Mouse (Mus musculus) cerebellum, adult 2 months (tissue): ENCODE measurements around the gene Fam19a5. TPM values are rescaled to one million over a fixed set of nuclear protein-coding genes. Genes with fewer than 3 reads are reported as not detected.
A peak's percentile ranks its signal among the peaks of the same experiment; 100 is the strongest.

Experiments used
- DNase-seq, 2 experiments: peaks; one replicate each; pipeline ENCODE4 v3.0.0; 2021
- H3K27ac ChIP-seq: fragments of 200-500 bp; 2 replicates; pipeline ENCODE4 v1.5.1; 2012; ENCODE audit warnings: low read length, control low read depth, inconsistent platforms; ENCODE audit not compliant: insufficient read depth
- H3K27me3 ChIP-seq: fragments of 200-500 bp; 2 replicates; pipeline ENCODE4 v1.6.1; 2012; ENCODE audit warnings: inconsistent platforms, mild to moderate bottlenecking, low read length, moderate library complexity; ENCODE audit not compliant: control insufficient read depth, insufficient read depth
- H3K4me1 ChIP-seq: fragments of 200-500 bp; 2 replicates; pipeline ENCODE4 v1.6.1; 2011; ENCODE audit warnings: low read length; ENCODE audit not compliant: control insufficient read depth, insufficient read depth
- H3K4me3 ChIP-seq: fragments of 200-500 bp; replicated peaks from 2 replicates; pipeline ENCODE3; 2011; ENCODE audit warnings: mild to moderate bottlenecking, low read depth, low read length, control low read depth; ENCODE audit not compliant: insufficient read depth
- CTCF ChIP-seq: fragments of 200-500 bp; IDR thresholded peaks from 2 replicates; pipeline ENCODE4 v1.5.1; 2011; ENCODE audit warnings: low read depth, mild to moderate bottlenecking, control low read depth, low read length, moderate library complexity, borderline replicate concordance; ENCODE audit not compliant: insufficient read depth
- POLR2A ChIP-seq: fragments of 200-500 bp; IDR thresholded peaks from 2 replicates; pipeline ENCODE4 v1.6.1; 2011; ENCODE audit warnings: low read length, control low read depth, borderline replicate concordance; ENCODE audit not compliant: insufficient read depth
- WGBS: fragments of 180-500 bp; shearing (Covaris S2); methylation state at CpG from one replicate; pipeline ENCODE4 v1.1.7; 2018; 5-methylcytosine and 5-hydroxymethylcytosine counted together
- polyA plus RNA-seq: library from polyadenylated mRNA; depleted of rRNA; stranded (reverse); fragments of >200 nt; gene quantifications from 2 replicates; pipeline ENCODE4 v1.2.3, GENCODE M21; 2012

Gene Fam19a5
- polyA plus RNA-seq, 1 experiment: 101 TPM

GRCm38 (mm10) chr15:87625236-87626023 is 81.3 kb downstream of the Fam19a5 start:
- Histone ChIP-seq H3K4me1 (peaks cover 35% of the 10 kb centered on the region), H3K4me3 (peak overlapping the region; percentile 59), H3K27me3 (no peaks in the 10 kb centered on the region), H3K27ac (peak overlapping the region; percentile 41; the same call in 1 of the 2 replicates)
- DNase-seq: peak; percentile 90 to 96
- WGBS: 1% methylated on average over 67 of the region's 68 CpGs
- TF ChIP-seq CTCF (peak; percentile 97), POLR2A (no peak)

DNA sequence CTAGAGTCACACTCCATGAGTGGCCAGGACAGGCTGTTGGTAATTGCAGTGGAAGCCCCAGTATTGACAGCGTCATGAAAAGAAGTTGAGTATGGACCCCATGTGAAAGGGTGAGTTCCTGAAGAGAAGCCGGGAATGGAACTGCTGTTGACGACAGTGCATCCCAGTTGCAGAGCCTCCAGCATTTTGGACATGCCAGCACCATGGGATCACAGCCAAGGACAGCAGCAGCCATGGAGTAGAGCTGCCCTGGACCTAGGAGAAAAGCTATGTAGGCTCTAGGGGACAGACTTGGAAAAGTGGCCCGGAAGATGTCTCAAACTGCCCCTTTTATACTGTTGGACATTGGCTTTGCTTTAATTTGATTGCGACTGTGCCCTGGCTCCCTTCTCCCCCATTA is 91.2 kb downstream of the Fam19a5 start:
- DNase-seq: peak; percentile 35 to 49
- Histone ChIP-seq H3K4me3 (no peak overlapping the region), H3K4me1 (peaks cover 35% of the 10 kb centered on the region), H3K27ac (no peak overlapping the region), H3K27me3 (no peaks in the 10 kb centered on the region)
- WGBS: 34% methylated on average over 5 of the region's 5 CpGs
- no peak for TF ChIP-seq CTCF
- TF ChIP-seq POLR2A: no peak

DNA sequence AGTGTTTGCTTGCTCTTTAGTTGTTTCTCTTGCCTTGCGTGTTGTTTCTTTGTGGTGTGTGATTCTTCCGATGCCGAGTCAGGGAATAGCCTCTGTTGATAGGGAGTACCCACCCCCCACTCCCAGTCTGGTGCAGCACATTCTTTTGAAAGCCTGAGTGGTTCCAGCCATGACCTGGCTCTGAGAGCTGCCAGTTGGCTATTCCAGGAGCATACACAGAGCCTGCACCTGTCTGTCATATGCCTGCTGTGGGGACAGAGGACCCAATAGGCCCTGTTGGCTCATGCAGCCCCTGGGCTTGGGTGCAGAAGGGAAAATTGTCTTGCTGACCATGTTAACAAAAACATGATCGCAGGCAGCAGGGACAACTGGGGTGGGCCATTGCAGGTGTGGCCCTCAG is 92.3 kb downstream of the Fam19a5 start:
- peak in 1 of 2 experiments; percentile 33 for DNase-seq
- H3K27ac ChIP-seq: no peak overlapping the region
- 50% methylated on average over 4 of the region's 4 CpGs for WGBS
- H3K4me3 ChIP-seq: no peak overlapping the region
- TF ChIP-seq POLR2A: no peak
- peaks cover 31% of the 10 kb centered on the region for H3K4me1 ChIP-seq
- no peaks in the 10 kb centered on the region for H3K27me3 ChIP-seq

DNA sequence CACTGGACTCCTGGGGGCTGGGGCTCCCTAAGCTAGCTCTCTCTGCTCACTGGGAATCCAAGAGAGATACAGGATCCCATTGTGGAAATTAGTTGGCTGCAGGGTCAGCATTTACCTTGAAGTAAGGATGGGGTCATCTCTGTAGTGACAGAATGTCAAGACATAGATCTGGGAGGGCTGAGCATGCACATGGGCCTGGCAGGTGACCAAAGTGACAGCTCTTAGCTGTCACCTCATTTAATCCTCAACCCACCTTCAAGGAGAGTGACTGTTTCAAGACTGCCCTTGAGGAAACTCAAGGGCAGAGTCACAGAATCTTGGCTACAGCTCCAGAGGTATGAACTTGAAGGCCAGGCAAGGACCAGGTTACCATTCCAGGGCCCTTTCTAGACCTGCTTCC is 93.1 kb downstream of the Fam19a5 start:
- H3K27ac ChIP-seq: no peak overlapping the region
- no peak overlapping the region for H3K4me3 ChIP-seq
- no peak for DNase-seq
- H3K27me3 ChIP-seq: no peaks in the 10 kb centered on the region
- peaks cover 31% of the 10 kb centered on the region for H3K4me1 ChIP-seq
- no peak for TF ChIP-seq POLR2A
- TF ChIP-seq CTCF: no peak

DNA sequence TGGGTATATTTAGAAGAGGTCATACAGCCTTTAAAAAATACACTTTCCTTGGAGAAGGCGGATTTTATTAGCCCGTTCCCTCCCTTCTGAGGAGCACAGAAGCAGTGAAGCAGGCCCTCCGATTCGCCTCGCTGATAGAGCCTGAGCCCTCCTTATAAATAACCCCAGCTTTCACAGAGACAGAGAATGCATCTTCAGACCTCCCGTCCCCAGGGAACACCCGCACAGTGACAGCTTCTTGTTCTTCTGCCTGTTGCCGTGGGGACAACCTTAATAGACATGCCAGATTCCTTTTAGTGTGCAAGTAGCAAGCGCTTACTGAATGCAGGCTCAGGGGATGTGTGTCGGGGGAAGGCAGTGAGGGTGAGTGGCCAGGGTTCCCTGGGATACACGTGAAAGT is 94.2 kb downstream of the Fam19a5 start:
- 69% methylated on average over 11 of the region's 11 CpGs for WGBS

GRCm38 (mm10) chr15:87646313-87647061 is 102.4 kb downstream of the Fam19a5 start:
- 14% methylated on average over 5 of the region's 5 CpGs for WGBS
- TF ChIP-seq POLR2A (no peak), CTCF (no peak)
- H3K27ac ChIP-seq: no peak overlapping the region
- peak in 1 of 2 experiments; percentile 33 for DNase-seq
- H3K27me3 ChIP-seq: no peaks in the 10 kb centered on the region
- peaks cover 39% of the 10 kb centered on the region for H3K4me1 ChIP-seq
- H3K4me3 ChIP-seq: no peak overlapping the region

More for the DNA sequence above, 94.2 kb downstream of the Fam19a5 start:
- TF ChIP-seq CTCF (no peak), POLR2A (no peak)
- no peak for DNase-seq
- H3K27me3 ChIP-seq: no peaks in the 10 kb centered on the region
- H3K4me1 ChIP-seq: peaks cover 26% of the 10 kb centered on the region
- H3K4me3 ChIP-seq: no peak overlapping the region
- H3K27ac ChIP-seq: no peak overlapping the region

GRCm38 (mm10) chr15:87649651-87650050 is 105.6 kb downstream of the Fam19a5 start:
- no peak for DNase-seq
- Histone ChIP-seq H3K27me3 (no peaks in the 10 kb centered on the region), H3K27ac (no peak overlapping the region), H3K4me1 (peaks cover 37% of the 10 kb centered on the region), H3K4me3 (no peak overlapping the region)
- TF ChIP-seq CTCF (no peak), POLR2A (no peak)
- WGBS: 78% methylated on average over 2 of the region's 2 CpGs

DNA sequence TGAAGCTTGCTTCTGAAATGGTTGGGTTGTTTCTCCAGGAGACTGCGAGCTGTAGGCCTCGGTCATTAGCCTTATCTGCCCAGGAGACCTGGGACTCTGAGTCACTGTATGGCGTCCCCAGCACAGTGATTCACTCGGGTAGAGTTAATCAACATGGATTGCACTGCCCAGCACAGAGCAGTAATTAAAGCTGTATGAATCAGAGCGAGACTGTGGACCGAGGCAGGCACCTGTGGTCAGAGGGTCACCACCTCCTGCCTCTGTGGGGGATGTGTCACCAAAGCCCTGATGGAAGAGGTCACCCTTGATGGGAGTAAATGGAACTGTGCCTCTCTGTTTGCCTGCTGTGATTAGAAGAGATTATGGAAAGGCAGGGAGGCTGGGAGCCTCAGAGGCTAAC is 110.5 kb downstream of the Fam19a5 start:
- Histone ChIP-seq H3K4me1 (peaks cover 23% of the 10 kb centered on the region), H3K27ac (no peak overlapping the region), H3K4me3 (no peak overlapping the region), H3K27me3 (no peaks in the 10 kb centered on the region)
- 76% methylated on average over 6 of the region's 6 CpGs for WGBS
- no peak for DNase-seq
- TF ChIP-seq POLR2A (no peak), CTCF (no peak)
